Mouse (Mus musculus) thymus, adult 2 months (tissue): ENCODE results near the gene Slc2a13.

Experiments used
- CTCF ChIP-seq: fragments of 200-500 bp; IDR thresholded peaks from 2 replicates; pipeline ENCODE4 v1.5.1; 2012; ENCODE audit warnings: mild to moderate bottlenecking, control low read depth, low read length, moderate library complexity, borderline replicate concordance; ENCODE audit not compliant: control insufficient read depth, poor library complexity, insufficient read depth; ENCODE audit errors: extremely low read depth
- POLR2A ChIP-seq: fragments of 200-500 bp; IDR thresholded peaks from 2 replicates; pipeline ENCODE4 v1.6.1; 2012; ENCODE audit warnings: mild to moderate bottlenecking, low read length, control low read depth, moderate library complexity; ENCODE audit not compliant: control insufficient read depth, poor library complexity, insufficient read depth; ENCODE audit errors: extremely low read depth

GRCm38 (mm10) chr15:91351006-91351405 lies 222.1 kb downstream of the Slc2a13 start:
- TF ChIP-seq CTCF (no peak), POLR2A (no peak)
